Mouse (Mus musculus) urinary bladder, postnatal 36 days (tissue): ENCODE data around the gene Morn3.

Source experiments
- DNase-seq, 2 experiments: peaks; one replicate each; pipeline ENCODE4 v3.0.0; 2022; ENCODE audit warnings: low spot score in 2 of 2, mixed read lengths in 1 of 2

Gene Morn3

GRCm38 (mm10) chr5:123024312-123024711 lies 22.5 kb downstream of the Morn3 start:
- no peak for DNase-seq

GRCm38 (mm10) chr5:123023049-123023448 lies 23.8 kb downstream of the Morn3 start:
- no peak for DNase-seq

- DNase-seq = no peak
Measured at GRCm38 (mm10) chr5:123021438-123021837, 25.4 kb downstream of the Morn3 start.

GRCm38 (mm10) chr5:123020426-123020825 lies 26.4 kb downstream of the Morn3 start:
- no peak for DNase-seq

GRCm38 (mm10) chr5:123019336-123020016 lies 27.3 kb downstream of the Morn3 start:
- DNase-seq = no peak

- no peak for DNase-seq
Measured at GRCm38 (mm10) chr5:123017504-123017903, 29.3 kb downstream of the Morn3 start.

GRCm38 (mm10) chr5:123015915-123016314 lies 30.9 kb downstream of the Morn3 start:
- no peak for DNase-seq

GRCm38 (mm10) chr5:123014753-123015701 lies 31.8 kb downstream of the Morn3 start, which contains the start of gene Orai1:
Gene Orai1 (plus strand): TSS chr5:123015074.
- DNase-seq = peak; percentile 98 to 99

GRCm38 (mm10) chr5:123013599-123014315 lies 33.1 kb downstream of the Morn3 start:
- peak in 1 of 2 experiments; percentile 63 for DNase-seq

- DNase-seq = no peak
Measured at GRCm38 (mm10) chr5:123011705-123012104, 35.1 kb downstream of the Morn3 start.

GRCm38 (mm10) chr5:123010806-123011205 lies 36.0 kb downstream of the Morn3 start:
- no peak for DNase-seq

- no peak for DNase-seq
Measured at GRCm38 (mm10) chr5:123009873-123010272, 36.9 kb downstream of the Morn3 start.

- no peak for DNase-seq
Measured at GRCm38 (mm10) chr5:123008877-123009493, 37.8 kb downstream of the Morn3 start.

GRCm38 (mm10) chr5:123005716-123006592 lies 40.9 kb downstream of the Morn3 start:
- DNase-seq = no peak

GRCm38 (mm10) chr5:123000901-123001300 lies 45.9 kb downstream of the Morn3 start:
- DNase-seq = no peak

- no peak for DNase-seq
Measured at GRCm38 (mm10) chr5:122997205-122998204, 49.3 kb downstream of the Morn3 start.

GRCm38 (mm10) chr5:122994910-122995309 lies 51.9 kb downstream of the Morn3 start:
- no peak for DNase-seq

GRCm38 (mm10) chr5:122994303-122994846 lies 52.4 kb downstream of the Morn3 start:
- DNase-seq = peak; percentile 84 to 92

GRCm38 (mm10) chr5:122993811-122994210 lies 53.0 kb downstream of the Morn3 start:
- no peak for DNase-seq
